Mouse (Mus musculus) embryonic facial prominence, embryonic 10.5 days (tissue): ENCODE measurements around the gene Ifit1. TPM values are rescaled to one million over a fixed set of nuclear protein-coding genes. Genes with fewer than 3 reads are reported as not detected.

Experiments used
- polyA plus RNA-seq: library from polyadenylated mRNA; unstranded; fragments of >200 nt; fragmentation: Nextera tagmentation; extraction: Ambion mirVana; gene quantifications from 2 replicates; pipeline ENCODE4 v1.2.1, GENCODE M21; 2016

Gene Ifit1
- polyA plus RNA-seq, 1 experiment from 2014 or later = 0.26 TPM

Other genes starting within 250 kb of the Ifit1 start
- 0.25 and 0.72 TPM in 2 replicates for gene Ch25h, start 165.7 kb upstream of the Ifit1 start, polyA plus RNA-seq
- gene Lipa, start 113.4 kb upstream of the Ifit1 start, polyA plus RNA-seq = 22.6 and 25.5 TPM in 2 replicates
- gene Ifit2, start 90.2 kb upstream of the Ifit1 start, polyA plus RNA-seq = 7.0 and 8.0 TPM in 2 replicates
- 0.14 and 0.46 TPM in 2 replicates for gene Ifit3, start 57.3 kb upstream of the Ifit1 start, polyA plus RNA-seq
- 0.11 and 0.12 TPM in 2 replicates for gene Ifit1bl1, start 38.9 kb upstream of the Ifit1 start, polyA plus RNA-seq
- not detected in 2 replicates for gene Ifit3b, start 32.9 kb upstream of the Ifit1 start, polyA plus RNA-seq
- gene Ifit1bl2, start 128 bp upstream of the Ifit1 start, polyA plus RNA-seq = 0.05 TPM in 1 of 2 replicates, not detected in the other
- 0.49 and 0.75 TPM in 2 replicates for gene Slc16a12, start 106.4 kb downstream of the Ifit1 start, polyA plus RNA-seq
- gene Pank1, start 238.6 kb downstream of the Ifit1 start, polyA plus RNA-seq = 6.3 and 7.5 TPM in 2 replicates